Mouse (Mus musculus): ENCODE measurements at regions not wholly inside any gene's neighbourhood (a gene's known extent, or its start where the extent isn't known, plus 50 kb on each side); places are given as distances from the start of the nearest gene placed in this dataset.

DNA sequence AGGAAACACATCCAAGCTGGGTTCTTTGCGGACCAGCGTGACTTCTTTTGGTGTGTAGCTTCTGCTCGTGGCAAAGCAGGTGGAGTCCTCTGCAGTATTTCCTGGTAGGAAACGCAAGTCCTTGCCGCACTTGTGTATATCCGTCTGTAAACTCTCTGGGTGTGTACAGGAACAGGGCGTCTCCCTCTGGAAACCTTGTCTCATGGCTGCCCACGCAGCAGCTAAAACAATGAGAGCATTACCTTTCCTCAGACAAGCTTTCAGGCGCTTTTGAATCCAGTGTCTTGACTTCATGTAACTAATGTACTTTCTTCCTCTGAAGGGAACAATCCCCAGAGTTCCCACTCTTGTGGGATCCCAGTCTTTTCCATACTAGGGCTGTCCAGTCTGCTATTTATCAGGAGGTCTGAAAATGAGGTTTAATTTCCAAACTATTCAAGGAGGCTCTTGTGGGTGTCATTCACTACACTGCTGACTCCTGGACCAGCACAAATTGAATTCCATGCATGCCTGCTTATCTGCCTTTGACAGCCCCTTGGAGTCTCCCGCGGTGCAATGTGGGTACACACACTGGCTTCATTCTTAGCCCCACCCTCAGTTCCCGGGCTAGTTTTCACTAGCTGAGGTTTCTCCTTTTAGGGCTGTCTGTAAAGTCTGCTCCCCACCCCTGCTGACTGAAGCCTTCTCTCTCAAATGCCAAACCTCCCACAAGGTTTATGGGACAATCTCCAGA lies 161.6 kb upstream of the Anxa10 start:
- H3K4me2 ChIP-seq: no peak overlapping the region
- WGBS: 54% methylated on average over 12 of the region's 12 CpGs
- peaks cover 7% of the 10 kb centered on the region for H3K4me1 ChIP-seq
- no peak overlapping the region for H3K9ac ChIP-seq
- H3K27me3 ChIP-seq: no peaks in the 10 kb centered on the region
- no peaks in the 10 kb centered on the region for H3K9me3 ChIP-seq
- peak; percentile 81 for ATAC-seq (ENCODE audit: low FRiP score)
- H3K27ac ChIP-seq: no peak overlapping the region
- H3K4me3 ChIP-seq (replicated peaks): no peak overlapping the region
- no peaks in the 10 kb centered on the region for H3K36me3 ChIP-seq (replicated peaks)

DNA sequence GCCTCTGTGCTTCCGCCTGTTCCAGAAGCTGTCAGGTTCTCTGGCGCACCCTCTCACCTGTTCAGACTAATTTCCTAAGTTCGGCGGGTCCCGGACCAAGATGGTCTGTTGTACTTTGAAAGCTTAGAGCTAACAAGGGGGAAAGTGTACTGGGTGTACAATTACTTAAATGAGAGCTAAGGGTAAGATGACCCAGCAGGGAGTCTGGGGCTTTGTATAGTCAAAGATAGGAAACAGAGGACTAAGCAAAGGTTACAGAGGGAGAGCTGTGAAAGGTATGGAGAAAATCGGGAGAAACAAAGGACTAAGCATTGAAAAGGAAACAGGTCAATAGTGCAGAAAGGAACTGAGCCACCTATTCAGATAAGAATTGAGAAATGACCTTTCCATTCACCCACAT lies 127.6 kb upstream of the Anxa10 start:
- Histone ChIP-seq H3K36me3 (replicated peaks) (no peaks in the 10 kb centered on the region), H3K9ac (no peak overlapping the region), H3K27ac (no peak overlapping the region), H3K4me1 (no peaks in the 10 kb centered on the region), H3K4me2 (no peak overlapping the region), H3K4me3 (replicated peaks) (no peak overlapping the region), H3K27me3 (no peaks in the 10 kb centered on the region), H3K9me3 (no peaks in the 10 kb centered on the region)
- 58% methylated on average over 6 of the region's 6 CpGs for WGBS
- no peak for ATAC-seq (ENCODE audit: low FRiP score)
